Mouse (Mus musculus): Measurements from ENCODE around the gene Olfr1389.

GRCm38 (mm10) chr11:49425257-49425927 lies 2.5 kb downstream of the Olfr1389 start:
- TF ChIP-seq POLR2A (IDR thresholded peaks at IDR 0.05; ENCODE audit: low read depth, low read length) = no peak
- no peak for TF ChIP-seq CTCF (IDR thresholded peaks at IDR 0.05; ENCODE audit: extremely low read depth, insufficient read length, insufficient replicate concordance, low read depth, low read length)

All from small intestine, adult 2 months (tissue).